Mouse (Mus musculus) embryo, embryonic 9.5 days (tissue): ENCODE measurements at regions not wholly inside any gene's neighbourhood (a gene's known extent, or its start where the extent isn't known, plus 50 kb on each side); places are given as distances from the start of the nearest gene placed in this dataset.

Experiments
- DNase-seq: peaks from one replicate; pipeline ENCODE4 v3.0.0-alpha.2; 2017; ENCODE audit errors: extremely low spot score

DNA sequence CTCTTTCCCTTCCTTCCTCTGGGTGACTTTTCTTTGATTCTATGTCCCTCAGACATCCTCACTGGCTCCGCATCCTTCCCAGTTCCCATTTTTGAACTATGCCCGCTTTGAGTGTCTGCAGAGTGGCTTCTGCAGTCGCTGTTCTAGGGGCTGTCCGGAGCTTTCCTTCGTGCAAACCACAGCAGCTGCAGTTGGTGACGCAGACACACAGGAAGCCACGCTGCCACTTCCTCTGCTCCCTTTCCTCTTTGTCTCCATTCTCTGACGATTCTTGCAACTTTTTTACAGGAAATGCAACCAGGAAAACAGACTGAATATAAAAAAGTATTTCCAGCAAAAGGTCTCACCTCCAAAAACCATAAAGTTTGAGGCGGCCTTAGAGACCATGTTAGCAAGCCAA is 191.0 kb upstream of the Tgfbr2 start:
- no peak for DNase-seq

DNA sequence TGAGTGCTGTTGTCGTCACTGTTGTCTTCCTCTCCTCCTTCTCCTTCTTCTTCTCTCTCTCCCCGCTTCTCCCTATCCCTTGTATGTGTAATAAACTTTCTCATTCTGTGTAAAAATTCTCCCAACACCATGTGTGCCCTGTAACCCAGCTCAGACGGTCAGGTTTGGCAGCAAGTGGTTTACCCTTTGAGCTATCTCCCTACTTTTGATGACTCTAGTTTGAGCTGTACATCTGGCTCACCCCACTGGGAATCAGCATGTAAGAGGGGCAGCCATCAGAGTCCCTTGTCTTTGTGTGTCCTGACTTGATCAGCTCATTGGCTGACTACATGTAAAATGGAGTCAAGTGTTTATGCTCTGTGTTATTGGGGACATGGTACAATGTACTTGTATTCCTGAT is 190.5 kb upstream of the Tgfbr2 start:
- no peak for DNase-seq

GRCm38 (mm10) chr9:116365016-116365685 is 190.0 kb upstream of the Tgfbr2 start:
- no peak for DNase-seq

GRCm38 (mm10) chr9:116361092-116361491 is 185.9 kb upstream of the Tgfbr2 start:
- no peak for DNase-seq

DNA sequence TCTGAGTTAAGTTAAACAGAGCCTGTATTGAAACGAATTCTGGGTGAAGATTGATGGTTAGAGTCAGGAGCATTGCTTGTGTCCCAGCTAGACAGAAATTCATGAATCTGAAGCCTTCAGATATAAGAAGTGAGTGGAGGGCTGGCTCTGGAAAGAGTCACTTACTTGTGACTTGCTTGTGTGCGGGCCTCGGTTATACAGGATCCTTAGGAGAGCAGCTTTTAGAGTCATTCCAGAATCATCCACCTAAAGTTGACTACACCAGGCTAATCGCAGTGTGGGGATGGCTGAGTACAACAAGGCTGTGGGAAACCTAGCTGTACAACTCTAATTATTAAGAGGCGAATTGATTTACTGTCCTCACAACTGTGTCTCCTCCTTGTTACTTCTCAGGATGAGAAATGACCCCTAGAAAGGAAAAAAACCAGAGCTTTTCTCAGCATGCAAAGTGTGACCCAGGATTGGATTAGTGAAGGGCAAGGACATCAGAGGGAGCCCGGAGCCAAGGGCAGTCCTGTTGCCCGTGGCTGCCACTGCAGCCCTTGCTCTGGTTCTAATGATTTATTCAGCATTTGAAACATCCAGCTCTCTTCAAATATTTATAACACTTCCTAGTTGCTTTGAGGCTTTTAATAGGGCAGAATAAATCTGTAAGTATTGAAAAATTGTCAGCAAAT is 179.0 kb upstream of the Tgfbr2 start:
- DNase-seq, result no peak

DNA sequence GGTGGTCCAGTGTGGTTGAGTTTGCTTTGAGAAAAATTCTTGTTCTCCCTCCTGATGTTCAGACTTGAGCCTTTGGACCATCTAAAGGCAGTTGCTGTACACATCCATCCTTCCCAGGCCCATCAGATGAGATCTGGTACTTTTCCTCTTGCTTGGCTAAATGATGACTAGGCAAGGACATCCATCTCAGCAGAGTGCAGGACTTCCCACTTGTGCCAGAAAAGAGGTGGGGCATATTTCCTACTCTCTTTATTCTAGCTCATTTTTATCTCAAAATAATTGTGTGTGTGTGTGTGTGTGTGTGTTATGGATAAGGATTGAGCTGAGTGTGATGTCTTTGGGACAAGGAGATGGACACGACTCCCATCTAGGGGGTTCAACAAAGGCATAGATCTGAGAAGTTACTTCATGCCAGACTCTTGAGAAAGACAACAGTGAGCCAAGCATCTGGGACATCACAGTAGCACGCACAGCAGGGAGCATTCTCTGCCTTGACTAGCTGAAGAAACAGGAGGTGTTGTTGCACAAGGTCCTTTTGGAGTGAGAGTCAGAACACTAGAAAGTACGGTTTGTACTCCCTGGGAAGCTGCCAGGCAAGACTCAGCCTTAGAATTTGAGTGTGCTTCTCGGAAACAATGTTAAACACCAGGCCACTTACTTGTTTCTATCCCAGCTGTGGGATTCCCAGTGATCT is 177.8 kb upstream of the Tgfbr2 start:
- DNase-seq, result no peak

- no peak for DNase-seq
These were observed 175.8 kb upstream of the Tgfbr2 start for GRCm38 (mm10) chr9:116350804-116351547.

DNA sequence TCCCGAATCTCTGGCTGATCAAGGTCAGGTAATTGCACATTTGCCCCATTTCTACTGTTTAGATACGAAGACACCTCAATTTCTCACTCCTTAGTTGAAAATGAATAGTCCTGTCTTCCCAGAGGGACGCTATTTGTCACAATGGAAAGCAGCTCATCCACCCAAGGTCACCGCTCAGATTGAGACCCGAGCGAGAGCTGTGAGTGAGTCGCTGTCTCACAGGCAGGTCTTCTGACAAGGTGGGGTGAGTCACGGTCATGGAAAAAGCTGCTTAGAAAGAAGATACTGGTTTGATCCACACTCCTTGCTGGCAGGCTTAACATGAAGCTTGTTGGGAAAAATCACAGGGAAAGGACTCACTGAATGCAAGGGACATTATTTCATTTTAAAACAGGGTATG is 171.9 kb upstream of the Tgfbr2 start:
- DNase-seq, result no peak

DNA sequence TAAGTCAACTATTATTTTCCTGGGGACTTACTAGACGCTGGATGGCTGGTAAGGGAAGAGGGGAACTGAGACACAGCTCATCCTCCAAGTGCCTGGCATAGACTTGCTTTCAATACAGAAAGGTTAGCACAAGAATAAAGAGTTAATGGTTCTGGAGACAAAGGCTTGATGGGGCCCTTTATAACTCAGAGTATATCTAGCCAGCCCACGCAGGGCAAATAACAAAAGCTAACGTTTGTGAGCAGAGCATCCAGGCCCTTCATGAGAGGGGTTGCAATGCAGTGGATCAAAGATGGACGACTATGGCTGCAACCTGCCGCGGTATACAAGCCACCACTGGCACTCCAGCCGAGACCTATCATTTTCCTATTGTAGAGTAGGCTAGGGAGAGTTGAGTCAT is 171.3 kb upstream of the Tgfbr2 start:
- DNase-seq, result no peak

GRCm38 (mm10) chr9:116343086-116343481 is 167.9 kb upstream of the Tgfbr2 start:
- no peak for DNase-seq

DNA sequence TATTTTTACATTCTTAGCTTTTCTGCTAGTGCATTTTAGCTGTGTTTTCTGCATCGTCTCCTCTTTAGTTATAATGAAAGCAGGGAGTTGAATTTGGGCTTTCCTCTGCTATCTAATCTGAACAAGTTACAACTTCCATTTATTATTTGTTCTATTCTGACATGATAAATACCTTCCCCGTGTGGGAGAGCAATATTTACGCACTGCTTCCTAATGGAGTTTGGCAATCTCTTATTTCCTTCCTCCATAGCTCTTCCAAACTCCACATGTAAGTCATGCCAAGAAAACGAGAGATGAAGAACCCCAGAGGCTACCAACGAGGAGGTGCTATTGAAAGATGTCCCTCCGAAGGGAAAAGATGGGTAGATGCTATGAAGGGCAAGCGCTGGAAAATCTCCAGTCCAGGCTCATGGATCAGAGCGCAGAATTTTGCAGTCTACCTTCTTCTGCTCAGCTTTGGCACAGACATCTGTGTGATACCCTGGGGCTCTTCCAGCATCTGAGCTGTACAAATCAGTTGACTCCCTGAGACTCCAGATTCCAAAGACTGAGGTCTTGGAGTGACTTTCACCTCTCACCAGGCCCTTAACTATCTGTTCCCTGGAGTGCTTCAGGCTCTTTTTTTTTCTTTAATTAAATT is 167.4 kb upstream of the Tgfbr2 start:
- DNase-seq, result no peak

- no peak for DNase-seq
These were observed 166.8 kb upstream of the Tgfbr2 start for GRCm38 (mm10) chr9:116342009-116342408.

DNA sequence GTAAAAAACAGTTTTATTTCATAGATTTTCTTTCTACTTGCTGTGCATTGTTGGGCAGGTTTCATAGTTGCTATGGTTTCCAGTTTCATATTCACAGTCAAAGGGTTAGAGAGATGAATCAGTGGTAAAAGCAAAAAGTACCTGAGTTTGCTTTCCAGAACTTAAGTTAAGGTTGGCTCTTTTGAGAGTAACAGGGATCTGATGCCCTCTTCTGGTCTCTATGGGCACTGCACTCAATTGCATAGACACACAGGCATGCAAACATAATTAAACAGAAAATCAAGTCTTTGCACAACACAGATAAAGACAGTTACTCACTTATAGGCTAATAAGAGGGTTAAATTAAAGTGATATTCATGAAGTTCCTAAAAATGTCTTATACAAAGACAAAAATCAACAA is 165.8 kb upstream of the Tgfbr2 start:
- no peak for DNase-seq

DNA sequence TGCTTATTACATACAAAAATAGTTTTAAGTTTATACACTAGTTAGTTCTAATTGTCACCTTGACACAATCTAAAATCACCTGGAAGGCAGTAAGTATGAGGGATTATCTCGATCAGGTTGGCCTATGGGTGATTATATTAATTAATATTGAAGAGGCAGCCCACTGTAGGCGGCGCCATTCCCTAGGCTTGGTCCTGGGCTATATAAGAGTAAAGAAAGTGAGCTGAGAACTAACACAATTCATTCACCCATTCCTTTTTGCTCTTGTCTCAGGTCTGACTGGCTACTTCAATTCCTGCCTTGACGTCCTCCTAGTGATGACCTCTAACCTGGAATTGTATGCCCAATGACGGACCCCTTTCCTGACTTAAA is 163.6 kb upstream of the Tgfbr2 start:
- no peak for DNase-seq

- DNase-seq, result no peak
These were observed 163.1 kb upstream of the Tgfbr2 start for GRCm38 (mm10) chr9:116338093-116338728.

- no peak for DNase-seq
These were observed 162.4 kb upstream of the Tgfbr2 start for GRCm38 (mm10) chr9:116337446-116338010.

GRCm38 (mm10) chr9:116335561-116336478 is 160.7 kb upstream of the Tgfbr2 start:
- DNase-seq, result no peak

DNA sequence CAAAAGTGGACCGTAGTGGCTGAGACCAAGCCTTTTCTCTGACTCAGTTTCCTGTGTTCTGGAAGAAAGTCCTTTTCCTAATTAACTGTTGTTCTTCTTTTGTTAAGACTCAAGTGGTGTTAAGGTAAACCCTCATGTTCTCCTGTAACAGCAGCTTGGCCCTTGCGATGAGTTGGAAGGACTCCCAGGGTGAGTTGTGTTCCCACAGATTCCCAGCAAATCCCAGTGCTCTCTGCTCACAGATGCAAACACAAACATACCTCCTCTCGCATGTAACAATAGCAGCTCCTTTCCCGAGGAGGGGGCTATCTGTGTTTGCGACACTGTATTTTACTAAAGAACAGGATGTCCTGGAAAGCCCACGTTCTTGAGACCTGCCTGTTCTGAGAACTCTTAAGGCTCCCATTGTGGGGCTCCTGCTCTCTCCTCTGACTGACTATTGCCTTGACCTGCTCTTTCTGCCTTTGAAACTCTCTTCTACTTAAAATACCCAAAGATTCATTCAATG is 158.8 kb upstream of the Tgfbr2 start:
- DNase-seq, result no peak

DNA sequence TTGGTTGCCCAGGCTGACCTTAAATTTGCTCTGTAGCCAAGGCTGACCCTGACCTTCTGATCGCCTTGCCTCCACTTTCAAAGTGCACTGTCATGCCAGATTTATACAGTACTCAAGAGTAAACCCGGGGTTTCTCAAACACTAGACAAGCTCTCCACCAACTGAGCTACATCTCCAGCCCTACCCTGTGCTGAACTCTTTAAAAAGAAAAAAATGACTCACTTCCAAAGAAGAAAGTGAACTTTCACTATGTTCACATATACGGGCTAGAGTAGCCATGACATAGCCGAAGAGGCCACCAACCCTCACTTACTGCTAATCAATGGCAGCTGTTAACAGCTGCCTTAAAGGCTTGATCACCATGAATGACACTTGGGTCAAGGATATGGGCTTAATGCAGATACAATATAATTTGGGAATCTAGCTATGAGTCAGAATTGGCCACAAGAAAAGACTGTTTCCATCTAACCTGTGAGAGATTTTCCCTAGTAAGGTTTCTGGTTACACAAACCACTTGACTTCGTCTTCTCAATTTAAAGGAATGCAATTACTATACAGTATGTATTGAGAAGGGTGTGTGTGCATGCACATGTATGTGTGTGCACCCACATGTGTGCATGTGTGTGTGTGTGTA is 157.4 kb upstream of the Tgfbr2 start:
- DNase-seq, result no peak
